Mouse (Mus musculus) layer of hippocampus, adult 8-10 months (tissue): Measurements from ENCODE around the gene Grik3. TPM values are rescaled to one million over a fixed set of nuclear protein-coding genes. Genes with fewer than 3 reads are reported as not detected.

Source experiments
- DNase-seq, 2 experiments: peaks; one replicate each; pipeline ENCODE4 v3.0.0; 2022; ENCODE audit warnings: low spot score in 2 of 2
- total RNA-seq, 4 experiments: library from RNA; stranded (reverse); gene quantifications; 2 replicates each; pipeline ENCODE4 v1.2.4; 2022

The Grik3 gene
- total RNA-seq, 4 experiments from 2014 or later: 24.6 to 30.4 (median 26.8) TPM

- DNase-seq: no peak
These were observed 150.0 kb downstream of the Grik3 start for GRCm38 (mm10) chr4:125640520-125640919.

DNA sequence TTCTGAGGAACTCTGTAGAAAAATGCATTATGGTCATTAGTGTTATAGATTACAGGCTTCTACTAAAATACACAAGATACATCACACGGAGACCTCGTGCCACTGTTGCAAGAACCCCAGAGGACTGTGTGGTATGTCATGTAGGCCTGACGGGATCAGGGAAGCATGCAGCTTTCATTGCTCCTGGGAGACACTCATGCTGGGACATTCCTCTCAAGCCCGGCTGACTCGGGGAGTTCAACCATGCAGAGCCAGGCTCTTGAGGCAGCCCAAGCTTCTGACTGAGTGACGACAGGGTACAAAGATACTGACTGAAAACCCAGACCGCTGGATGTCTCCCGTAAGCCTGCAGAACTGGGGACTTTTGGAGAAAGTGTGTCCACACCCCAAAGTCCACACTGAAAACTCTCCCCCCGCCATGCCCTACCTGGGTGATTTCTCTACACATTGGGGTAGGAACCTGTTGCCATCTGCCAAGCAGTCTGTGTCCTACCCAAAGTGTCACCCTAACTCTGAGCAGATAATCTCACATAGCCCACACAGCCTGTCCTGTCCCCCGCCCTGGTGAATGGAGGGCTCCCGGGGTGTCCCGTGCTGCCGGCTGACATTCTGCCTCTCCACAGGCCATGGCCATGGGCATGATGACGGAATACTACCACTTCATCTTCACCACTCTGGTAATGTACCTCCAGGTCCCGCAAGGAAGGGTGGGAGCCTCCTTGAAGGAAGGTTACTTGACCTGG lies 150.6 kb downstream of the Grik3 start:
- DNase-seq: no peak

DNA sequence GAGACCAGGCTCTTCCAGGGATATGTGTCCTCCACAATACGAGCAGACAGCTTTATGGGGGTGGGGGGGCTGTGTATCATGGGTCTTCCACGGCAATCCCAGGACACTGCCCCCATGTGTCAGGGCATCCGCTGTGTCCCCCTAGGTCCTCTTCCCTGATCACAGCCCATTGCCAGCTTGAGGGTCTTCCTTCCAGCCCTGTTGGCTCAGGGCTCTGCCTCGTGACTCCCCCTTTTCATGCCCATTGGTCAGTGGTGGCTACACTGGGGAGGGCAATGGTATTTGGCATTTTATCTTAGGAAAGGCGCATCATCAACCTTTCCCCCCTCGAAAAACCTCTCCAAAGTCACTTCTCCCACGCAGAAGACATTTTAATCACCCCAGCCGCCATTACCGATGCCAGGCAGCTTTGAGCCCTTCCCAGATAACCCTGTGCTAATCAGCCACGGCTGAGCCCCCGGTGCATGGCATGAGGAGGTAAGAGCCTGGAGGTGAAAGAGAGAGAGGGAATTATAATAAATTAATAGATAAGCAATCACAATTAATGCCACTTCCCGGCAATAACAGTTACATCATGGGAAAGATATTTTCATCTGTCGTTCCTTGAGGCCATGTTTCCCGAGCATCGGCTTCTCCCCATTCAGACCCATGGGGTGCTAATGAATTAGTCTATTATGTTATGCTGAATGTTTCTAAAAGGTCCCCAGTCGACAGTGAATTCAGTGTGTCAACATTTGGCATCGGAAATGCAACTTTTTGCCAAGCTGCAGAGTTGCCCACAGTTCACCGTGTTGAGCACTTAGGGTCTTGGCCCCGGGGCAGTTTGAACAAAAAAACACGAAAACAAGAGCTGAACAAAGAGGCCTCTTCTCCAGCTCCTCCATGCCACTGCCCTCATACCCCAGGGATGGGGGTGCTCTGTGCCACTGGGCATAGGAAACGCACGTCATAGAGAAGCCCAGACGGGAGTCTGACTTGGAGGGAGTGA lies 154.4 kb downstream of the Grik3 start:
- peak; percentile 81 to 87 for DNase-seq

DNA sequence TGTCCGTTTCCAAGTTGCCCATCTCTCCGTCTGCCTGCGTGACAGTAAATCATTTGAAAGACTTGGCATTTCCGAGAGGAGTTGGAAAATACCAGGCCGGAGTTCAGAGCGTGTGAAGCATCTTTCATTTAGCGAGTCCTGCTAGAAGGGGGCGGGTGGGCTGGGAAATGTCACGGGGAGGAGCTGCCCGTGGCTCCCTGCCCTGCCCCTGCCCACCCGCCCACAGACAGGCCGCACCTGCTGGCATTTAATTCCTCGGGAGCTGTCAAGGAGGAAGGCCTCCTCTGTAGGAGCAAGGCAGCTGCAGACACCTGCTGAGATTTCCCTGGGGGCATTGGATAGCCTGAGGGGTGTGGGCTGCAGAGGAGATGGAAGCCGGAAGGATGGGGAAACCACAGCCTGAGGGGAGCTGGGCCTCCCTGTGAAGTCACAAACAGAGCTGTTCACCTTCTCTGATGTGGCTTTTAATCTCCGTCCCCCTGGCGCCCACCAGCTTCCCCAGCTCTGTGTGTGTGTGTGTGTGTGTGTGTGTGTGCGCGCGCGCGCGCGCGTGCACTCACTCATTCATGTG lies 161.3 kb downstream of the Grik3 start:
- DNase-seq: no peak

- no peak for DNase-seq
These were observed 165.5 kb downstream of the Grik3 start for GRCm38 (mm10) chr4:125656031-125656430.

- no peak for DNase-seq
These were observed 167.9 kb downstream of the Grik3 start for GRCm38 (mm10) chr4:125658376-125658775.

GRCm38 (mm10) chr4:125661982-125662381 lies 171.5 kb downstream of the Grik3 start:
- no peak for DNase-seq

DNA sequence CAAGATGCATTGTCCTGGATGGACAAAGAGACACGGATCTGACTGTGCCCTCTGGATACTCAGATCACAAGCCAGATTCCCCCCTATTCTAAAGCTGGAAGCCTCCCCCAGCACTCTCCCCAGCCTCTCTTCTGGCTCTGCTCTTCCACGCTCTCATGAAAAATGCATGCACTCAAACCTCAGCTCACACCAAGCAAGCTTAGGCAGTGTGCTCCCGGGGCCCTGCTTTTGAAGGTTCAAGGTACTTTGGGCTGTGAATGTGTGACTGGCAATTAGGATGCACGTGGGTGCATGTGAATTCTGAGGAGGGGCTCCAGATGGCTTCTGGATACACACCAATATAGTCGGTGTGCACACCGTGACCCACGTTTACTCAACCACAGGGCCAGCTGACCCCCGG lies 172.8 kb downstream of the Grik3 start:
- no peak for DNase-seq

GRCm38 (mm10) chr4:125665955-125666354 lies 175.5 kb downstream of the Grik3 start:
- DNase-seq: no peak

DNA sequence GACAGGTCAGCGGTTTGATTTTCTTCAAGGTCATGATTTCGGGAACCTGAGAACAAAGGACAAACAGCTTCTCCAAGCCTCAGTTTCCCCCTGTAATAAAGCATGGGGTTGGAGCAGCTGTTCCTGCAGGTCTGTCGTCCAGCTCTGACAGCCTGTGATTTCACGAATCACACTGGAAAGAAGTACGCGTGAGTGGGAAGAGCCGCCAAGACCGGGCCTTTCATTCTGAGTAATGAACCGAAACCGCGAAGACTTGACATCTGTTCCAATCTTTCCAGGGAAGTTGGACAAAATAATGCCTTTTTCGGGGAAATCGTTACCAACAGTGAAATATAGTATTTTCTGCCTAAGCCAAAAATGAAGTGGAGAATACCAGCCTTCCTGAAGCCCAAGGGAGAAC lies 191.5 kb downstream of the Grik3 start:
- DNase-seq: no peak

DNA sequence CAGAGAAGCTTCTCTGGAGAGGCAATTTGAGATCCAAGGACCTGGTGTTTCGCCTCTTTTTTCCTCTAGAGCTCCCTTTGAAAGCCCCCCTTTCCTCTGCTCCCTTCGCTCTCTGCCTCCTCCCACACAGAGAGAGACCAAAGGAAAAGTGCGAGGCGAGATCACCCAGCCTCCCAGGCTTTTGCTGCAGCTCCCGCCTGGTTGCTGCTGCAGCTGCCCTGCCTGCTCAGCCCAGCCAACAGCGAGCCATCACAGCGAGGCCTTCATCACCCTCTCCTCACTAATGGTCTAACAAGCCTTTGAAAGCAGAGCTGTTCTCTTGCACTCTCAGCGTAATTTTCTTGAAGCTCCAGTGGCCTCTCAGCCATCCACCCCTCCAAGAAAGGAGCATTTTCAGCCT lies 196.6 kb downstream of the Grik3 start:
- no peak for DNase-seq

- DNase-seq: no peak
These were observed 204.9 kb downstream of the Grik3 start for GRCm38 (mm10) chr4:125695431-125695830.

- DNase-seq: no peak
These were observed 205.9 kb downstream of the Grik3 start for GRCm38 (mm10) chr4:125696182-125696939.

GRCm38 (mm10) chr4:125697626-125698025 lies 207.1 kb downstream of the Grik3 start:
- no peak for DNase-seq

DNA sequence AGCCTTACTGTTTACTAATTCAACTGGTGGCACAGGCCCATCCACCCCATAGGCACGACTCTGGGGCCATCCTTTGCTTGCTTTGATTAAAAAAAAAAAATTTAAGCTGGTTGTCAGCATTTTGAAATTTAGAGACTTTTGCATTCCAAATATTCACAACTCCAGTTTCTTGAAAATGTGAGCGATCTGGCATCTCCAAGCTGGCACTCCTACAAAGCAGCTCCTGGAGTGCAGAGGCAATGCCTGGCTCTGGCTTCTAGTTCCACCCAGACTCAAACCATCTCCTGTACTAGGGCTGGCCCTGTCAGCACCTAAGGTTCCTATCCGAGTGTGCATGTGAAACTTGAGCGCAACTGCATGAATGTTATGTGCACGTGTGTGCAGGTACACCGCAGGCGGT lies 208.6 kb downstream of the Grik3 start:
- DNase-seq: no peak

GRCm38 (mm10) chr4:125700331-125700730 lies 209.8 kb downstream of the Grik3 start:
- DNase-seq: peak in 1 of 2 experiments; percentile 43

- peak; percentile 94 to 96 for DNase-seq
These were observed 212.3 kb downstream of the Grik3 start for GRCm38 (mm10) chr4:125702607-125703309.

DNA sequence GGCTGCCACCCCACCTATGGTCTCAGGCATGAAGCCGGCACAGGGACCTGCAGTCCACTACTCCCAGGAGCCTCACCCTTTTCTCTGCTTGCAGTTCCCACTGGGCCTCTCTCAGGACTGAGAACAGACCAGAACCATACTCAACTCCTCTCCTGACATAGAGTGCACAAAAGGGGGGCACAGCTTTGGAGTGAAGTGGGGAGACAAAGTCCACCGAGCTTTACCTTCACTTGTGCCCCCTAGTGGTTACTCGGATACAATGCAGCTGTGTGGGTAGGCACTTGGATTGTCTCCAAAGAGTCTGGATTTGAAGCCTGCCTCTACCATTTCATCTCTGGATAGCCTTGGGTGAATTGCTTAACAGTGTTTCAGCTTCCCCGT lies 212.8 kb downstream of the Grik3 start:
- peak; percentile 49 to 67 for DNase-seq

DNA sequence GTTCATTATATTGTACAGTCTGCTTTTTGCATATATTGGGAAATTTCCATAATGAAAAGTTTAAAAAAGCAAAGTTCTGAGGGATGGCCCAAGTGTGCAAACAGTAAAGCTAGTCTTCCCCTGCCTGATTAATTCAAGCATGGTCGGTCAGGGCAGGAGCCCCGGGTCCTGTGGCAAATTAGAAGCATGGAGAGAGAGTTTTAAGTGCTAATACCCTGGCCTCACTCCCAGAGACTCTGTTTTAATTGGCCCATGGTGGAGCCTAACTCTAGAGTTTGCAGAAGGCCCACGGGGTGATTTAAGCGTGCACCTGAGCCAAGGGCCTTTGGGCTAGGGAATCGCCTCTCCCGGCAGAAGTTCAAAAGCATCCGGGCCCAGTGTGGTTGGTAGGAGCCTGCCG lies 215.2 kb downstream of the Grik3 start:
- peak in 1 of 2 experiments; percentile 33 for DNase-seq

DNA sequence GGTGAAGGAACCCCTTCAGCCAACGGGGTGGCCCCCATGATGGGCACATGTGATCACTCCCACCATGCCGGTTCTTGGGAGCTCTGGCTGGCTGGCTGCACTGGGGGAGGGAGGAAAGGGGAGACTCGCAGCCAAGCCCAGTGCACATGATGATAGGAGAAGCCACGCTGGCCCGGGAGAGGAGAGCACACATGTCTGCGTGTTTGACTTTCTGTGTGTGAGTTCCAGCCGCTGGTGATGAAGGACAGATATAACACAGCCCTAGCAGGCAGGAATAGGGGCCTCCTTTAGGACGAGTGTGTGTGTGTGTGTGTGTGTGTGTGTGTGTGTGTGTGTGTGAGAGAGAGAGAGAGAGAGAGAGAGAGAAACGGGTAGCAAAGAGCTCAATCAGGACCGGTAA lies 219.2 kb downstream of the Grik3 start:
- no peak for DNase-seq

DNA sequence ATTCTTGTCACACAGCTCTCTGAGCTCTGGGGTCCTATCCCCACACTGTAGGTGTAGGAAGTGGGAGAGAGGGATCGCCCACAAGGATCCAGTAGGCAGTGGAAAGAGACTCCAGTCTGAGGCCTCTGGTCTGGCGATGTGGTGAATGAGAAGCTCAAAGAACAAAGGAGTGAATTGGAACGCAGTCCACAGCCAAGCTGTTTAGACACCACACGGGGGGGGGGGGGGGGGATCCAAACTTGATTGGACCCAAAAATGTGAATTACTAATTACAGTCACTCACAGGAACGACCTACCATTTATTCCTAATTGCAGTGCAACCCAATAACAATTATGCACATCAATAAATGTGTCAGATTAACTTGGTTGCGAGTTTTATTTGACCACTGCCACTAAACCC lies 227.4 kb downstream of the Grik3 start:
- DNase-seq: no peak
